Mouse (Mus musculus): ENCODE measurements around the gene Kidins220. TPM values are rescaled to one million over a fixed set of nuclear protein-coding genes. Genes with fewer than 3 reads are reported as not detected.

The Kidins220 gene
- polyA plus RNA-seq, 1 experiment from 2014 or later: 69.2 TPM

DNA sequence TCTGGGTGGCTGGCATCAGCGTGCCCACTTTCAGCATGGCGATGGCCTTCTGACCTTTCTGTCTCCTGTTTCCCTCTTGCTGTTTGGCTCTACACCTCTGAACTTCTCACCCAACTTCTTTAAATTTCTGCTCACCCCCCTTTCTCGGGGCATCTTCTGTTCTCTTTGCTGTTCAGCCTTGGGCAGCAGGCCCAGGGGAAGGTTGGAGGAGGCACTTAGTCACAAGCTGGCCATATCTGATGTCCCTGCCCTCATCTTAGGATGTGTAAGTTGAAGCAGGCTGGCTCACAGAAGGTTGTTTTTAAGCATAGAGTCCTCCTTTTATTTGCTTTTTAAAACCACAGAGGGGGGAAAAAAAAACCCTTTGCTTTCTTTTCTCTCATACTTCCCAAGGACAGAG is 40.7 kb upstream of the Kidins220 start:
- WGBS: 86% methylated on average over 3 of the region's 3 CpGs
- no peak overlapping the region for H3K27ac ChIP-seq (ENCODE audit: low read depth, low read length)
- no peaks in the 10 kb centered on the region for H3K27me3 ChIP-seq (ENCODE audit: control insufficient read depth, insufficient read depth, low read length)
- H3K9me3 ChIP-seq (ENCODE audit: control insufficient read depth, low read length): no peaks in the 10 kb centered on the region
- no peak overlapping the region for H3K9ac ChIP-seq (ENCODE audit: low read depth, low read length)
- H3K4me1 ChIP-seq (replicated peaks; ENCODE audit: control insufficient read depth, insufficient read depth, low read length): no peaks in the 10 kb centered on the region
- H3K4me3 ChIP-seq (ENCODE audit: low read depth, low read length): no peak overlapping the region
- ATAC-seq (ENCODE audit: low FRiP score) (no peak), DNase-seq (ENCODE audit: low spot score) (no peak)
- no peak overlapping the region for H3K4me2 ChIP-seq (replicated peaks; ENCODE audit: low read depth, low read length)
- H3K36me3 ChIP-seq (ENCODE audit: control insufficient read depth, insufficient read depth, low read length): no peaks in the 10 kb centered on the region

GRCm38 (mm10) chr12:24936281-24936680 is 38.4 kb upstream of the Kidins220 start:
- DNase-seq (ENCODE audit: low spot score) (no peak), ATAC-seq (ENCODE audit: low FRiP score) (no peak)
- Histone ChIP-seq H3K4me1 (replicated peaks; ENCODE audit: control insufficient read depth, insufficient read depth, low read length) (no peaks in the 10 kb centered on the region), H3K27ac (ENCODE audit: low read depth, low read length) (no peak overlapping the region), H3K4me2 (replicated peaks; ENCODE audit: low read depth, low read length) (no peak overlapping the region), H3K4me3 (ENCODE audit: low read depth, low read length) (no peak overlapping the region), H3K9me3 (ENCODE audit: control insufficient read depth, low read length) (no peaks in the 10 kb centered on the region), H3K36me3 (ENCODE audit: control insufficient read depth, insufficient read depth, low read length) (no peaks in the 10 kb centered on the region), H3K27me3 (ENCODE audit: control insufficient read depth, insufficient read depth, low read length) (no peaks in the 10 kb centered on the region), H3K9ac (ENCODE audit: low read depth, low read length) (no peak overlapping the region)
- WGBS: 80% methylated on average over 1 of the region's 1 CpGs

DNA sequence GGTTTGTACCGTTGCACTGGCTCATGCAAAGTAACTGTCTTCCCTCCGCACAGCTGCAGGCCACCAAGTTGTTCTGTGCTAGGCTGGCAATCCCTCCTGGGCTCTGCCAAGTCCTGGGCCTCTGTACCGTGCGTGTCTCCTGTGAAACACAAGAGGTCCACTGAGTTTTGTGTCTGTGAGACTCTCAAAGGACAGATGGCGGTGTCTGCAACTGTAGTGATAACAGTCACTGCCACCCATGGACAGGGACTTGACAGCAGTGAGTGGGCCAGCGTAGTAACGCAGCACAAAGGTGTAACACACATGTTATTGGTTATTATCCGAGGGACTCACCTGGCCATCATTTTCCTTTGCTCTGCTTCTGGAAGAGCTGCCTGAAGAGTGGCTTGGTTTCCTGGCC is 35.4 kb upstream of the Kidins220 start:
- H3K27ac ChIP-seq (ENCODE audit: low read depth, low read length): no peak overlapping the region
- H3K9ac ChIP-seq (ENCODE audit: low read depth, low read length): no peak overlapping the region
- ATAC-seq (ENCODE audit: low FRiP score) (no peak), DNase-seq (ENCODE audit: low spot score) (no peak)
- H3K4me1 ChIP-seq (replicated peaks; ENCODE audit: control insufficient read depth, insufficient read depth, low read length): no peaks in the 10 kb centered on the region
- no peak overlapping the region for H3K4me3 ChIP-seq (ENCODE audit: low read depth, low read length)
- no peaks in the 10 kb centered on the region for H3K36me3 ChIP-seq (ENCODE audit: control insufficient read depth, insufficient read depth, low read length)
- 91% methylated on average over 8 of the region's 8 CpGs for WGBS
- no peaks in the 10 kb centered on the region for H3K9me3 ChIP-seq (ENCODE audit: control insufficient read depth, low read length)
- H3K27me3 ChIP-seq (ENCODE audit: control insufficient read depth, insufficient read depth, low read length): no peaks in the 10 kb centered on the region
- H3K4me2 ChIP-seq (replicated peaks; ENCODE audit: low read depth, low read length): no peak overlapping the region

- WGBS: 90% methylated on average over 9 of the region's 9 CpGs
- Histone ChIP-seq H3K27ac (ENCODE audit: low read depth, low read length) (no peak overlapping the region), H3K4me1 (replicated peaks; ENCODE audit: control insufficient read depth, insufficient read depth, low read length) (no peaks in the 10 kb centered on the region), H3K27me3 (ENCODE audit: control insufficient read depth, insufficient read depth, low read length) (no peaks in the 10 kb centered on the region), H3K9ac (ENCODE audit: low read depth, low read length) (no peak overlapping the region), H3K36me3 (ENCODE audit: control insufficient read depth, insufficient read depth, low read length) (no peaks in the 10 kb centered on the region), H3K4me3 (ENCODE audit: low read depth, low read length) (no peak overlapping the region), H3K4me2 (replicated peaks; ENCODE audit: low read depth, low read length) (no peak overlapping the region), H3K9me3 (ENCODE audit: control insufficient read depth, low read length) (no peaks in the 10 kb centered on the region)
- ATAC-seq (ENCODE audit: low FRiP score) (no peak), DNase-seq (ENCODE audit: low spot score) (no peak)
Observed at GRCm38 (mm10) chr12:24942619-24943287, 32.0 kb upstream of the Kidins220 start.

DNA sequence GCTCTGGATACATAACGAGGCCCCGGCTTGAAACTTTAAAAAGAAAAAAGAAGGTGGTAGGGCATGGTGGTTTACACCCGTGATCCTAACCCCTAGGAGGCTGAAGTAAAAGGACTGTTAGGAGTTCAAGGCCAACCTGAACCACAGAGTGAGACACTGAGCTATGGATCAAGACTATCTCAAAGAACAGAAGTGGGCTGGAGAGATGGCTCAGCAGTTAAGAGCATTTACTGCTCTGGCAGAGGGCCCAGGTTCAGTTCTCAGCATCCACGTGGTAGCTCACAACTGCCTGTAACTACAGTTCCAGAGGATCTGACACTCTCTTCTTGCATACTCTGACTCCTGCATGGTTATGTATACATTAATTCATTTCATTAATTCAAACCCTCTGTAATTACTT is 31.3 kb upstream of the Kidins220 start:
- Histone ChIP-seq H3K4me1 (replicated peaks; ENCODE audit: control insufficient read depth, insufficient read depth, low read length) (no peaks in the 10 kb centered on the region), H3K27me3 (ENCODE audit: control insufficient read depth, insufficient read depth, low read length) (no peaks in the 10 kb centered on the region), H3K27ac (ENCODE audit: low read depth, low read length) (no peak overlapping the region), H3K9me3 (ENCODE audit: control insufficient read depth, low read length) (no peaks in the 10 kb centered on the region), H3K36me3 (ENCODE audit: control insufficient read depth, insufficient read depth, low read length) (no peaks in the 10 kb centered on the region), H3K9ac (ENCODE audit: low read depth, low read length) (no peak overlapping the region), H3K4me3 (ENCODE audit: low read depth, low read length) (no peak overlapping the region), H3K4me2 (replicated peaks; ENCODE audit: low read depth, low read length) (no peak overlapping the region)
- DNase-seq (ENCODE audit: low spot score): no peak
- 92% methylated on average over 4 of the region's 4 CpGs for WGBS
- ATAC-seq (ENCODE audit: low FRiP score): no peak

- Histone ChIP-seq H3K9ac (ENCODE audit: low read depth, low read length) (no peak overlapping the region), H3K9me3 (ENCODE audit: control insufficient read depth, low read length) (no peaks in the 10 kb centered on the region), H3K27ac (ENCODE audit: low read depth, low read length) (no peak overlapping the region), H3K27me3 (ENCODE audit: control insufficient read depth, insufficient read depth, low read length) (no peaks in the 10 kb centered on the region), H3K36me3 (ENCODE audit: control insufficient read depth, insufficient read depth, low read length) (no peaks in the 10 kb centered on the region), H3K4me3 (ENCODE audit: low read depth, low read length) (no peak overlapping the region), H3K4me1 (replicated peaks; ENCODE audit: control insufficient read depth, insufficient read depth, low read length) (no peaks in the 10 kb centered on the region), H3K4me2 (replicated peaks; ENCODE audit: low read depth, low read length) (no peak overlapping the region)
- 96% methylated on average over 6 of the region's 7 CpGs for WGBS
- ATAC-seq (ENCODE audit: low FRiP score): no peak
- DNase-seq (ENCODE audit: low spot score): no peak
Observed at GRCm38 (mm10) chr12:24944597-24944996, 30.1 kb upstream of the Kidins220 start.

GRCm38 (mm10) chr12:24947065-24947464 is 27.7 kb upstream of the Kidins220 start:
- Histone ChIP-seq H3K4me3 (ENCODE audit: low read depth, low read length) (no peak overlapping the region), H3K27ac (ENCODE audit: low read depth, low read length) (no peak overlapping the region), H3K36me3 (ENCODE audit: control insufficient read depth, insufficient read depth, low read length) (peaks cover 5% of the 10 kb centered on the region; the same call in 1 of the 2 replicates), H3K9me3 (ENCODE audit: control insufficient read depth, low read length) (no peaks in the 10 kb centered on the region), H3K4me1 (replicated peaks; ENCODE audit: control insufficient read depth, insufficient read depth, low read length) (no peaks in the 10 kb centered on the region), H3K9ac (ENCODE audit: low read depth, low read length) (no peak overlapping the region), H3K27me3 (ENCODE audit: control insufficient read depth, insufficient read depth, low read length) (no peaks in the 10 kb centered on the region), H3K4me2 (replicated peaks; ENCODE audit: low read depth, low read length) (no peak overlapping the region)
- DNase-seq (ENCODE audit: low spot score) (no peak), ATAC-seq (ENCODE audit: low FRiP score) (no peak)
- WGBS: 94% methylated on average over 14 of the region's 14 CpGs

- Histone ChIP-seq H3K27me3 (ENCODE audit: control insufficient read depth, insufficient read depth, low read length) (no peaks in the 10 kb centered on the region), H3K4me2 (replicated peaks; ENCODE audit: low read depth, low read length) (no peak overlapping the region), H3K9ac (ENCODE audit: low read depth, low read length) (no peak overlapping the region), H3K4me3 (ENCODE audit: low read depth, low read length) (no peak overlapping the region), H3K9me3 (ENCODE audit: control insufficient read depth, low read length) (no peaks in the 10 kb centered on the region), H3K36me3 (ENCODE audit: control insufficient read depth, insufficient read depth, low read length) (peaks cover 5% of the 10 kb centered on the region; the same call in 1 of the 2 replicates), H3K4me1 (replicated peaks; ENCODE audit: control insufficient read depth, insufficient read depth, low read length) (no peaks in the 10 kb centered on the region), H3K27ac (ENCODE audit: low read depth, low read length) (no peak overlapping the region)
- peak; percentile 48 for DNase-seq (ENCODE audit: low spot score)
- WGBS: 66% methylated on average over 3 of the region's 3 CpGs
- ATAC-seq (ENCODE audit: low FRiP score): peak; percentile 40; the same call in 1 of the 2 replicates
Observed at GRCm38 (mm10) chr12:24948344-24948743, 26.4 kb upstream of the Kidins220 start.

DNA sequence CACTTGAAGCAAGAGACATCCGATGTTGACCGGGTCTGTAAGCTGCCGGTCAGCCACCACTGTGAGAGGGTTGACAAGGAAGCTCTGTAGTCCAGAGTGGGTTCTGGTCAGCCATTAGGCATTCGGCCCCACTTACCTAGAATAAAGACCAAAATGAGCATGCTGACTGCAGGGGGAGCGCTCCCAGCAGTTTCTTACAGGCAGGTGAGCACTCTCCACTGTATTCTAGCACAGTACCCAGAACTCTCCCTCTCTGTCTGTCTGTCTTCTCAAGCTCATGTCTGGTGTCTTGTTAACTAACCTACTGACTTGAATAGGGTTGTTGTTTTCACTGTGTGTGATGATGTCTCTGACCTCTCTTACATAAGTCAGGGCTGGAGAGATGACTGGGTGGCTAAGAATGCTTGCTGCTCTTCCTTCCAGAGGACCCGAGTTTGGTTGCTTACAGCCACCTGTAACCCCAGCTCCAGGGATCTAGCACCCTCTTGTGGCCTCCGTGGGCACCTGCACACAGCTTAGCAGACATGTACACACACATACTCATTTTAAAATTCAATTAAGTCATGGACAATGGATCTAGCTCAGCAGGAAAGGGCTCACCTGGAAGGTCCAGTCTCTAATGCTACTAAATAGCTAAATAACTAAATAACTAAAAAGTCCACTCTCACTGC is 24.2 kb upstream of the Kidins220 start:
- peak; percentile 43 for DNase-seq (ENCODE audit: low spot score)
- Histone ChIP-seq H3K4me2 (replicated peaks; ENCODE audit: low read depth, low read length) (no peak overlapping the region), H3K36me3 (ENCODE audit: control insufficient read depth, insufficient read depth, low read length) (peaks cover 5% of the 10 kb centered on the region; the same call in 1 of the 2 replicates), H3K9ac (ENCODE audit: low read depth, low read length) (no peak overlapping the region), H3K27ac (ENCODE audit: low read depth, low read length) (no peak overlapping the region), H3K4me3 (ENCODE audit: low read depth, low read length) (no peak overlapping the region), H3K9me3 (ENCODE audit: control insufficient read depth, low read length) (no peaks in the 10 kb centered on the region), H3K27me3 (ENCODE audit: control insufficient read depth, insufficient read depth, low read length) (no peaks in the 10 kb centered on the region), H3K4me1 (replicated peaks; ENCODE audit: control insufficient read depth, insufficient read depth, low read length) (no peaks in the 10 kb centered on the region)
- WGBS: 91% methylated on average over 7 of the region's 7 CpGs
- ATAC-seq (ENCODE audit: low FRiP score): no peak
